Mouse (Mus musculus) cerebellum, adult 2 months (tissue): Measurements from ENCODE around the gene Kncn.

Source experiments
- CTCF ChIP-seq: fragments of 200-500 bp; IDR thresholded peaks from 2 replicates; pipeline ENCODE4 v1.5.1; 2011; ENCODE audit warnings: low read depth, mild to moderate bottlenecking, control low read depth, low read length, moderate library complexity, borderline replicate concordance; ENCODE audit not compliant: insufficient read depth
- POLR2A ChIP-seq: fragments of 200-500 bp; IDR thresholded peaks from 2 replicates; pipeline ENCODE4 v1.6.1; 2011; ENCODE audit warnings: low read length, control low read depth, borderline replicate concordance; ENCODE audit not compliant: insufficient read depth

DNA sequence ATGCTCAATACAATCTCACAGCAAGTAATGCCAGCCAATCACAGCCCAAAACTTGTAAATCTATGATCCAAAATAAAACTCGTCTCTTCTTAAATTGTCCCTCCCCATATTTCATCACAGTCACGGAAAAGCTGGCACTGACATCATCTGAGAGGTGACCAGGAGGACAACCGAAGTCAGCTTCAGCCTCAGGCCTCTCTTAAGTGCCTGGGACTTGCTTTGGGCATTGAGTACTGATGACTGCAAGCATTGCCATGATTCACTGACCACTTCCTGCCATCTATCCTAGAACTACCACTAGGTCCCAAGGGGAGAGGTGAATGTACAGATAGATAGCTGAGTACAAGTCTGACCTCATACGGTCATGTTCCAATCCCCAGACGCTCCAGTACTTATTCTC lies 38.5 kb downstream of the Kncn start:
- TF ChIP-seq POLR2A (no peak), CTCF (no peak)
